Mouse (Mus musculus) Patski (cell line): ENCODE data around the gene Ankrd11. TPM values are rescaled to one million over a fixed set of nuclear protein-coding genes. Genes with fewer than 3 reads are reported as not detected.

Experiments used
- ATAC-seq: fragments of 100-300 bp; one replicate; pipeline ENCODE4 v1.8.0; 2021
- CTCF ChIA-PET: fragments of 350-600 bp; sonication (Branson Sonifier 250); formaldehyde crosslinking; loops from one replicate; lab custom pipeline; 2022; ENCODE audit warnings: inconsistent platforms; lab: Charles Lee
- POLR2A ChIA-PET: fragments of 350-600 bp; sonication (Branson Sonifier 250); formaldehyde crosslinking; loops from one replicate; lab custom pipeline; 2022; ENCODE audit warnings: antibody characterized with exemption, inconsistent platforms; lab: Charles Lee
- DNase-seq: peaks from one replicate; pipeline ENCODE4 v3.0.0-alpha.2; 2011; ENCODE audit warnings: low read depth, low spot score
- H3K27me3 ChIP-seq: fragments of 371-371 bp; one replicate; pipeline ENCODE4 v1.5.1; 2021
- CTCF ChIP-seq: fragments of 100-300 bp; IDR thresholded peaks from one replicate; pipeline ENCODE4 v1.5.1; 2021
- in situ Hi-C: fragments of 300-500 bp; cut with MboI; formaldehyde crosslinking; loops from 3 replicates; pipeline ENCODE4 v1.11.1; 2018; ENCODE audit warnings: low pct_unique_long_range_greater_than_20kb, mixed read lengths
- polyA plus RNA-seq: library from polyadenylated mRNA; unstranded; gene quantifications from one replicate; pipeline ENCODE4 v1.2.3, GENCODE M21; 2021

The Ankrd11 gene
- polyA plus RNA-seq, 1 experiment from 2014 or later, result 76.4 TPM

DNA sequence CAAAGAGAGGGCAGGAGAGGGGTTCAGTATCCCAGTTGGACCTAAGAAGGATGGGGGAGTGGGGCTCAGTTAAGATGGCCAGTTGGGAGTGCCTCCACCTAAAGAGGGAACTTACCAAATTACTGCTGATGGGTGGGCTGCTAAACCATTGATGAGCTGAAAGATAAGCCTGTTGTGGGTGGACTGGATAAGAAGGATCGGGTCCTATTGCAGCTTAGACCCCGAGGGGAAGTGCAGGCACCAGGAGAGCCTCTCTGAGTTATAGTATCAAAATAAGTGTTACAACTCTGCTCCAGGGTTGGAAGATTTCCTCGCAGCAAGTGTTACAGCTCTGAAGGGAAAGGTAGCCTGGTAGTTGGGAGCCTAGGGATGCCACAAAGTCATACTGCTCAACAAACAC is 197.9 kb downstream of the Ankrd11 start:
- ChIA-PET CTCF (interaction anchor here (1.3 kb wide), 1 partner anchor 13 kb away, joined by 3 read pairs; no protein-coding TSS in a partner anchor), POLR2A (interaction anchor here (0.7 to 0.9 kb wide), 2 partner anchors 13 to 292 kb away, joined by 3 read pairs; no protein-coding TSS in a partner anchor)
- no peak for TF ChIP-seq CTCF
- in situ Hi-C loops, result no loop called here
- H3K27me3 ChIP-seq, result peaks cover 24% of the 10 kb centered on the region
- DNase-seq (no peak), ATAC-seq (no peak)

DNA sequence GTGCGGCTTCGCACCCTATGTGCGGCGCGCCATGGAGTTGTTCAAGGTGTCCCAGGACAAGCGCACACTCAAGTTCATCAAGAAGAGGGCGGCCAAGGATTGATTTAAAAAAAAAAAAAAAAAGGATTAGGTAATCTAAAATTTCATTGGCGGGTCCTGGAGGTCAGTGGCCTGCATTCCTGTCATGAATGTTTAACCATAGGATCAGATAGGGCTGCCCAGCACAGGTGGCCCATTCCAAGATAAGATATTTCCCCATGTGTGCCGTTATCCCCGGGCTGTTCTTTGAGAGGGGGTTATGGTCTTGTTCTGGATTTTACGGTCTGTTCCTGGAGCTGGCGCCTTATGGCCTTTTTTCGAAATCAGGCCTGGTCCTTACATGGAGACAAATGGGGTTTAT is 205.4 kb downstream of the Ankrd11 start:
- H3K27me3 ChIP-seq, result peaks cover 4% of the 10 kb centered on the region
- POLR2A ChIA-PET, result no interaction called here
- TF ChIP-seq CTCF, result no peak
- no peak for DNase-seq
- CTCF ChIA-PET, result no interaction called here
- in situ Hi-C loops, result loop anchor here (10.0 kb wide), 1 partner anchor 228 kb away; the partner anchor contains the start of gene Spg7
- no peak for ATAC-seq

DNA sequence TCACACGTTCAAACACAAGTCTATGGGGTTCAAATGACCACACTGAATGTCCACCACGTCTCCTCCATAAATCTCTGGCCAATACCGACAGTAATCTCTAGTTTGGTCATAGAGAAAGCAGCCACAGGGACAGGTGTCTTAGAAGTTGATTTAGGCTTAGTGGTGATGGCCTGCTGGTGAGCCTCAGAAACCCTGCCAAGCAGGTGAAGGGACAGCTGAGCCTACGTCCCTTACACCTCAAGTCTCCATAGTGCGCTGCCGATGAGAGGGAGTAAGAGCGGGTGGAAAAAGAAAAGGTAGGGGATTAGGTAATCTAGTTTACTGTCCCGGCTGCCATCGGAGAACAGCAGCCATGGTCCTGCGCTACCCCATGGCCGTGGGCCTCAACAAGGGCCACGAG is 205.9 kb downstream of the Ankrd11 start:
- ChIA-PET POLR2A (no interaction called here), CTCF (interaction anchor here (1.6 to 1.8 kb wide), 2 partner anchors 32 to 264 kb away, joined by 3 to 8 read pairs; no protein-coding TSS in a partner anchor)
- TF ChIP-seq CTCF, result no peak
- H3K27me3 ChIP-seq, result peaks cover 4% of the 10 kb centered on the region
- DNase-seq (no peak), ATAC-seq (no peak)
- in situ Hi-C loops, result loop anchor here (10.0 kb wide), 1 partner anchor 229 kb away; the partner anchor contains the start of gene Spg7

DNA sequence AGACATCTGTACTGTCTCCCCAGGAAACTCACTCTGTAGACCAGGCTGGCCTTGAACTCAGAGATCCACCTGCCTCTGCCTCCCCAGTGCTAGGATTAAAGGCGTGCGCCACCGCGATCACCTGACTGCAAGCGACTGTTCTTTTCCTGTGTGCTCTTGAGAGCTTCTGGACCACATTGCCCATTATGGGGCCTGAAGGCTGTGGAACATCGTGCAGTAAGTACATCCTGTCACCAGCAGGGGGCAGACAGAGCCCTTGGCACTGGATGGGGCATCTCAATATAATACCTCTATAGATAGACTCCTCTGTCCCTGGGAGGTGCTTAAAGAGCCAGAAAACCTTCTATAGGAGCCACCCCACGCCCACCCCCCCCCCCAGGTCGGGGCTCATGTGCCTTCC is 207.1 kb downstream of the Ankrd11 start:
- peak; percentile 43 for DNase-seq
- TF ChIP-seq CTCF, result no peak
- ChIA-PET POLR2A (no interaction called here), CTCF (interaction anchor here (0.6 to 1.8 kb wide), 4 partner anchors 30 to 266 kb away, joined by 3 to 8 read pairs (median 3); no protein-coding TSS in a partner anchor)
- H3K27me3 ChIP-seq, result no peaks in the 10 kb centered on the region
- peak; percentile 54 for ATAC-seq
- in situ Hi-C loops, result loop anchor here (5.0 to 10.0 kb wide), 5 partner anchors 158 to 357 kb away; partner anchors contain the start of genes Rpl13 and Spg7

DNA sequence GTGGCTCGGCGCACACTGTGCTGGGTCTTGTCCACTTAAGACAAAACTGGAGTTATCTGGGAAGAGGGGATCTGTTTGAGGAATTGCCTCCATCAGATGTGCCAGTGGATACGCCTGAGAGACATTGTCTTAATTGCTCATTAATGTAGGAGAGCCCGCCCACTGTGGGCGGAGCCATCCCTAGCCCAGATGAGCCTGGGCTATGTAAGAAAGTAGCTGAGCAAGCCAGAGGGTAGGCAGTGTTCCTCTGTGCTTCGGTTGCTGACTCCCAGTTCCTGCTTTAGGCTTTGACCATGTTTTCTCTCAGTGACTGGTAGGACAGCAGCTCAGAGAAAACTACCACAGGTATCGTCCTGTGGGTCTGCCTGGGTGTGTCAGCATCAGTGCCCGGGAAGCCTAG is 207.7 kb downstream of the Ankrd11 start:
- DNase-seq (no peak), ATAC-seq (no peak)
- CTCF ChIA-PET, result interaction anchor here (0.6 to 1.8 kb wide), 4 partner anchors 30 to 266 kb away, joined by 3 to 8 read pairs (median 3); no protein-coding TSS in a partner anchor
- POLR2A ChIA-PET, result no interaction called here
- H3K27me3 ChIP-seq, result no peaks in the 10 kb centered on the region
- in situ Hi-C loops, result loop anchor here (5.0 to 10.0 kb wide), 5 partner anchors 157 to 358 kb away; partner anchors contain the start of genes Rpl13 and Spg7
- no peak for TF ChIP-seq CTCF

Other genes starting within 250 kb of the Ankrd11 start
- gene Cdh15, start 194.3 kb downstream of the Ankrd11 start, polyA plus RNA-seq, result 0.12 TPM
- gene Spg7, start 20.7 kb upstream of the Ankrd11 start, polyA plus RNA-seq, result 143 TPM
- gene Rpl13, start 60.1 kb upstream of the Ankrd11 start, polyA plus RNA-seq, result 1,017 TPM
- 0.05 TPM for gene Cpne7, start 75.1 kb upstream of the Ankrd11 start, polyA plus RNA-seq
- 0.05 TPM for gene Sult5a1, start 116.0 kb upstream of the Ankrd11 start, polyA plus RNA-seq
- not detected for gene Dpep1, start 144.0 kb upstream of the Ankrd11 start, polyA plus RNA-seq
- 133 TPM for gene Chmp1a, start 170.5 kb upstream of the Ankrd11 start, polyA plus RNA-seq
- gene Spata33, start 170.6 kb upstream of the Ankrd11 start, polyA plus RNA-seq, result 5.4 TPM
- gene Cdk10, start 182.6 kb upstream of the Ankrd11 start, polyA plus RNA-seq, result 55.8 TPM
- 4.7 TPM for gene Spata2l, start 194.0 kb upstream of the Ankrd11 start, polyA plus RNA-seq
- gene Zfp276, start 211.9 kb upstream of the Ankrd11 start, polyA plus RNA-seq, result 22.3 TPM
- gene Vps9d1, start 212.1 kb upstream of the Ankrd11 start, polyA plus RNA-seq, result 22.1 TPM